Mouse (Mus musculus): ENCODE measurements around the gene Ptprf. TPM values are rescaled to one million over a fixed set of nuclear protein-coding genes. Genes with fewer than 3 reads are reported as not detected.

The Ptprf gene
- 24.0 and 26.9 TPM in 2 replicates for polyA plus RNA-seq (2015; fragmentation: Nextera tagmentation; extraction: Ambion mirVana)

GRCm38 (mm10) chr4:118291231-118291630 is at the start of gene Ptprf:
Gene Ptprf, minus strand, starts transcription at chr4:118291405.
- peaks cover 16% of the 10 kb centered on the region; the same call in 1 of the 2 replicates for H3K36me3 ChIP-seq
- 3% methylated on average over 36 of the region's 50 CpGs for WGBS
- no peaks in the 10 kb centered on the region for H3K9me3 ChIP-seq
- H3K27ac ChIP-seq (replicated peaks): peak within 1 kb of the TSS; percentile 80
- H3K27me3 ChIP-seq (replicated peaks): peaks cover 9% of the 10 kb centered on the region
- H3K4me1 ChIP-seq: peaks cover 34% of the 10 kb centered on the region
- peak within 1 kb of the TSS; percentile 86 for H3K4me3 ChIP-seq
- peak; percentile 48; the same call in 1 of the 2 replicates for ATAC-seq (ENCODE audit: extremely low read depth, insufficient number of reproducible peaks, low FRiP score, low TSS enrichment)
- peak within 1 kb of the TSS; percentile 84 for H3K4me2 ChIP-seq
- peak within 1 kb of the TSS; percentile 96 for H3K9ac ChIP-seq

- WGBS: 17% methylated on average over 7 of the region's 7 CpGs
- Histone ChIP-seq H3K27ac (replicated peaks) (no peak overlapping the region), H3K9me3 (no peaks in the 10 kb centered on the region), H3K4me3 (no peak overlapping the region), H3K9ac (no peak overlapping the region), H3K4me1 (no peaks in the 10 kb centered on the region), H3K4me2 (no peak overlapping the region), H3K36me3 (no peaks in the 10 kb centered on the region), H3K27me3 (replicated peaks) (no peaks in the 10 kb centered on the region)
- ATAC-seq (ENCODE audit: extremely low read depth, insufficient number of reproducible peaks, low FRiP score, low TSS enrichment): no peak
Observed at GRCm38 (mm10) chr4:118336658-118337057, 45.5 kb upstream of the Ptprf start.

GRCm38 (mm10) chr4:118335991-118336390 is 44.8 kb upstream of the Ptprf start:
- WGBS: 81% methylated on average over 4 of the region's 4 CpGs
- no peaks in the 10 kb centered on the region for H3K9me3 ChIP-seq
- ATAC-seq (ENCODE audit: extremely low read depth, insufficient number of reproducible peaks, low FRiP score, low TSS enrichment): no peak
- no peak overlapping the region for H3K4me3 ChIP-seq
- no peaks in the 10 kb centered on the region for H3K4me1 ChIP-seq
- no peak overlapping the region for H3K4me2 ChIP-seq
- H3K27me3 ChIP-seq (replicated peaks): no peaks in the 10 kb centered on the region
- H3K9ac ChIP-seq: no peak overlapping the region
- H3K27ac ChIP-seq (replicated peaks): no peak overlapping the region
- no peaks in the 10 kb centered on the region for H3K36me3 ChIP-seq

- Histone ChIP-seq H3K9me3 (no peaks in the 10 kb centered on the region), H3K4me2 (no peak overlapping the region), H3K4me3 (no peak overlapping the region), H3K27ac (replicated peaks) (no peak overlapping the region), H3K36me3 (no peaks in the 10 kb centered on the region), H3K9ac (no peak overlapping the region), H3K27me3 (replicated peaks) (no peaks in the 10 kb centered on the region), H3K4me1 (no peaks in the 10 kb centered on the region)
- ATAC-seq (ENCODE audit: extremely low read depth, insufficient number of reproducible peaks, low FRiP score, low TSS enrichment): no peak
- WGBS: 57% methylated on average over 4 of the region's 4 CpGs
Observed at GRCm38 (mm10) chr4:118331777-118332176, 40.6 kb upstream of the Ptprf start.

GRCm38 (mm10) chr4:118326476-118326875 is 35.3 kb upstream of the Ptprf start:
- H3K9me3 ChIP-seq: no peaks in the 10 kb centered on the region
- no peak overlapping the region for H3K4me2 ChIP-seq
- no peaks in the 10 kb centered on the region for H3K4me1 ChIP-seq
- no peaks in the 10 kb centered on the region for H3K27me3 ChIP-seq (replicated peaks)
- H3K4me3 ChIP-seq: no peak overlapping the region
- no peak for ATAC-seq (ENCODE audit: extremely low read depth, insufficient number of reproducible peaks, low FRiP score, low TSS enrichment)
- 68% methylated on average over 7 of the region's 7 CpGs for WGBS
- no peaks in the 10 kb centered on the region for H3K36me3 ChIP-seq
- no peak overlapping the region for H3K9ac ChIP-seq
- H3K27ac ChIP-seq (replicated peaks): no peak overlapping the region

GRCm38 (mm10) chr4:118320636-118321035 is 29.4 kb upstream of the Ptprf start:
- no peak overlapping the region for H3K27ac ChIP-seq (replicated peaks)
- peaks cover 10% of the 10 kb centered on the region for H3K4me1 ChIP-seq
- H3K9me3 ChIP-seq: no peaks in the 10 kb centered on the region
- no peaks in the 10 kb centered on the region for H3K27me3 ChIP-seq (replicated peaks)
- no peak for ATAC-seq (ENCODE audit: extremely low read depth, insufficient number of reproducible peaks, low FRiP score, low TSS enrichment)
- 73% methylated on average over 2 of the region's 2 CpGs for WGBS
- H3K4me2 ChIP-seq: no peak overlapping the region
- H3K9ac ChIP-seq: no peak overlapping the region
- no peak overlapping the region for H3K4me3 ChIP-seq
- no peaks in the 10 kb centered on the region for H3K36me3 ChIP-seq

- peak overlapping the region; percentile 34 for H3K4me2 ChIP-seq
- no peaks in the 10 kb centered on the region for H3K27me3 ChIP-seq (replicated peaks)
- H3K9ac ChIP-seq: no peak overlapping the region
- no peak for ATAC-seq (ENCODE audit: extremely low read depth, insufficient number of reproducible peaks, low FRiP score, low TSS enrichment)
- H3K27ac ChIP-seq (replicated peaks): no peak overlapping the region
- H3K36me3 ChIP-seq: no peaks in the 10 kb centered on the region
- H3K4me3 ChIP-seq: no peak overlapping the region
- peaks cover 18% of the 10 kb centered on the region for H3K4me1 ChIP-seq
- no peaks in the 10 kb centered on the region for H3K9me3 ChIP-seq
- WGBS: 32% methylated on average over 8 of the region's 8 CpGs
Observed at GRCm38 (mm10) chr4:118319706-118320344, 28.6 kb upstream of the Ptprf start.

- Histone ChIP-seq H3K27me3 (replicated peaks) (peaks cover 4% of the 10 kb centered on the region; the same call in 1 of the 2 replicates), H3K4me1 (peaks cover 20% of the 10 kb centered on the region), H3K4me3 (no peak overlapping the region), H3K36me3 (no peaks in the 10 kb centered on the region), H3K9me3 (no peaks in the 10 kb centered on the region), H3K9ac (no peak overlapping the region), H3K4me2 (no peak overlapping the region), H3K27ac (replicated peaks) (no peak overlapping the region)
- ATAC-seq (ENCODE audit: extremely low read depth, insufficient number of reproducible peaks, low FRiP score, low TSS enrichment): no peak
- 74% methylated on average over 4 of the region's 4 CpGs for WGBS
Observed at GRCm38 (mm10) chr4:118316662-118317061, 25.5 kb upstream of the Ptprf start.

GRCm38 (mm10) chr4:118315286-118315685 is 24.1 kb upstream of the Ptprf start:
- Histone ChIP-seq H3K9me3 (no peaks in the 10 kb centered on the region), H3K27me3 (replicated peaks) (peaks cover 4% of the 10 kb centered on the region; the same call in 1 of the 2 replicates), H3K36me3 (no peaks in the 10 kb centered on the region), H3K4me1 (peaks cover 20% of the 10 kb centered on the region), H3K27ac (replicated peaks) (no peak overlapping the region), H3K4me2 (no peak overlapping the region), H3K4me3 (no peak overlapping the region), H3K9ac (peak overlapping the region; percentile 33; the same call in 1 of the 2 replicates)
- WGBS: 22% methylated on average over 8 of the region's 8 CpGs
- ATAC-seq (ENCODE audit: extremely low read depth, insufficient number of reproducible peaks, low FRiP score, low TSS enrichment): no peak

- Histone ChIP-seq H3K27ac (replicated peaks) (no peak overlapping the region), H3K4me3 (no peak overlapping the region), H3K9ac (no peak overlapping the region), H3K9me3 (no peaks in the 10 kb centered on the region), H3K36me3 (no peaks in the 10 kb centered on the region), H3K27me3 (replicated peaks) (peaks cover 4% of the 10 kb centered on the region; the same call in 1 of the 2 replicates), H3K4me1 (peaks cover 8% of the 10 kb centered on the region), H3K4me2 (no peak overlapping the region)
- ATAC-seq (ENCODE audit: extremely low read depth, insufficient number of reproducible peaks, low FRiP score, low TSS enrichment): no peak
- 76% methylated on average over 1 of the region's 1 CpGs for WGBS
Observed at GRCm38 (mm10) chr4:118310461-118310860, 19.3 kb upstream of the Ptprf start.

- WGBS: 82% methylated on average over 13 of the region's 13 CpGs
- no peaks in the 10 kb centered on the region for H3K36me3 ChIP-seq
- no peak overlapping the region for H3K27ac ChIP-seq (replicated peaks)
- ATAC-seq (ENCODE audit: extremely low read depth, insufficient number of reproducible peaks, low FRiP score, low TSS enrichment): no peak
- H3K4me2 ChIP-seq: no peak overlapping the region
- H3K4me1 ChIP-seq: no peaks in the 10 kb centered on the region
- H3K4me3 ChIP-seq: no peak overlapping the region
- peaks cover 4% of the 10 kb centered on the region; the same call in 1 of the 2 replicates for H3K27me3 ChIP-seq (replicated peaks)
- no peaks in the 10 kb centered on the region for H3K9me3 ChIP-seq
- H3K9ac ChIP-seq: no peak overlapping the region
Observed at GRCm38 (mm10) chr4:118307533-118308263, 16.5 kb upstream of the Ptprf start.

Data from heart, embryonic 13.5 days (tissue).